Mouse (Mus musculus) MN1 (cell line): ENCODE measurements around the gene Olfr33.

ENCODE experiments used
- DNase-seq: peaks from one replicate; pipeline ENCODE4 v3.0.0-alpha.2; 2016; ENCODE audit warnings: low spot score

Gene Olfr33

GRCm38 (mm10) chr7:102718970-102719369, at the start of gene Olfr33:
TSS of gene Olfr33 (minus strand) at chr7:102719070.
- DNase-seq, result no peak

GRCm38 (mm10) chr7:102759266-102759665, 40.4 kb upstream of the Olfr33 start, which contains the start of the genes Olfr560 and Olfr78:
TSS of gene Olfr560 (minus strand) at chr7:102759366.
TSS of gene Olfr78 (minus strand) at chr7:102759471.
- peak; percentile 24 for DNase-seq

GRCm38 (mm10) chr7:102752086-102752485, 33.2 kb upstream of the Olfr33 start:
- DNase-seq, result no peak

GRCm38 (mm10) chr7:102737705-102738104, 18.8 kb upstream of the Olfr33 start:
- peak; percentile 53 for DNase-seq

GRCm38 (mm10) chr7:102733793-102734192, 14.9 kb upstream of the Olfr33 start:
- no peak for DNase-seq

GRCm38 (mm10) chr7:102727391-102727790, 8.5 kb upstream of the Olfr33 start, which contains the start of gene Olfr559:
TSS of gene Olfr559 (minus strand) at chr7:102727491.
- no peak for DNase-seq

GRCm38 (mm10) chr7:102701915-102702314, 17.0 kb downstream of the Olfr33 start, which contains the start of gene Olfr558:
TSS of gene Olfr558 (plus strand) at chr7:102702215.
- DNase-seq, result no peak

- no peak for DNase-seq
Measured at GRCm38 (mm10) chr7:102698461-102698860, 20.4 kb downstream of the Olfr33 start.

- peak; percentile 62 for DNase-seq
Measured at GRCm38 (mm10) chr7:102695358-102696125, 23.3 kb downstream of the Olfr33 start, which contains the start of gene Olfr557. TSS of gene Olfr557 (plus strand) at chr7:102695910.

- peak; percentile 90 for DNase-seq
Measured at GRCm38 (mm10) chr7:102686944-102687501, 31.8 kb downstream of the Olfr33 start, which contains the start of gene Trim68. TSS of gene Trim68 (minus strand) at chr7:102687327.

- DNase-seq, result no peak
Measured at GRCm38 (mm10) chr7:102681916-102682315, 37.0 kb downstream of the Olfr33 start.

GRCm38 (mm10) chr7:102676225-102676624, 42.6 kb downstream of the Olfr33 start:
- no peak for DNase-seq

- DNase-seq, result peak; percentile 59
Measured at GRCm38 (mm10) chr7:102665378-102665777, 53.5 kb downstream of the Olfr33 start.

- peak; percentile 75 for DNase-seq
Measured at GRCm38 (mm10) chr7:102664599-102664998, 54.3 kb downstream of the Olfr33 start, which contains the start of gene Olfr556. TSS of gene Olfr556 (plus strand) at chr7:102664899.
